Mouse (Mus musculus): ENCODE data around the gene Actr1b. TPM values are rescaled to one million over a fixed set of nuclear protein-coding genes. Genes with fewer than 3 reads are reported as not detected.

The Actr1b gene
- polyA plus RNA-seq, 1 experiment: 76.6 TPM

DNA sequence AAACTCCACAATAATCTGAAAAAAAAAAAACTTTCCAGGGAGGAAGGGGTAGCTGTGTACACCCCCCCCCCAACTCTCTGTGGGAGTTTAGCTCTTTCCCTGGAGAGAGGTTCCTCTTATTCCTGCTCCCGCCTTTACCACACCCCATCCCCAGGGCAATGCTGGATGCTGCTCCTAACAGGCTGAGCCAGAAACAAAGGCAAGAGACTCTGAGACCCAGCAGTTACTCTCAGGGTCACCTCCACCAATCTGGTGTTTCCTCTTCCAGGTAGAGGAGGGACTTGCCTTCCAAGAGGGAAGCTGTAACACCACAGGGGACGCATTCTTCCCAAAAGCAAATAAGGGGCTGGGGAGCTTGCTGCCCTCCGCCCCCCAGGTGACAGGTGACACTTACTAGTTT, 6.4 kb downstream of the Actr1b start:
- DNase-seq (ENCODE audit: low read depth in 1 of 2, low spot score in 2 of 2): no peak
- peaks cover 21% of the 10 kb centered on the region for H3K36me3 ChIP-seq (ENCODE audit: control insufficient read depth, insufficient read depth, low read length)
- H3K27ac ChIP-seq (ENCODE audit: insufficient read depth, low read length): no peak overlapping the region
- WGBS: 89% methylated on average over 3 of the region's 3 CpGs
- no peaks in the 10 kb centered on the region for H3K27me3 ChIP-seq (ENCODE audit: control insufficient read depth, insufficient read depth, low read length)
- TF ChIP-seq POLR2A (IDR thresholded peaks at IDR 0.05; ENCODE audit: low read depth, low read length) (no peak), CTCF (IDR thresholded peaks at IDR 0.05; ENCODE audit: extremely low read depth, insufficient read depth, insufficient read length, insufficient replicate concordance) (no peak)
- H3K4me3 ChIP-seq (ENCODE audit: extremely low read depth, insufficient read depth, insufficient read length): no peak overlapping the region
- peaks cover 6% of the 10 kb centered on the region; the same call in 1 of the 2 replicates for H3K4me1 ChIP-seq (ENCODE audit: control insufficient read depth, insufficient read depth, insufficient read length)

DNA sequence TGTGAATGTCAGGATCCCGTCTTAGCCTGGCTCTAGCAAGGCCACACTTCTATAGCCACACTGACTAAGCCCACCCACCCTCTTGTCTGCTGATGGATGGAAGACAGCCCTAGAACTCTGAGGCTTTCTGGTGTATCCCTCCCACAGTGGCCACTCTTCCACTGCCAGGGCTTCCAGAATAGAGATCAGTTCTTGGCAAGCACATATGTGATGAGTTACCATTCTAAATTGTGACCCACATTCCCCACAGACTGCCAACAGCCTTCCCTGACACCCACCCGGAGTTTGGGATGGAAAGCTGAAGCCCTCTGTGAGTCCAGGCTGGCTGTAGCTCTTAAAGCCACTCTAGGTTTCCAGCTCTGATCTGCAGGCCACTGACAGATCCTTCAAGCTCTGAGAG, 7.1 kb downstream of the Actr1b start:
- no peak for TF ChIP-seq CTCF (IDR thresholded peaks at IDR 0.05; ENCODE audit: extremely low read depth, insufficient read depth, insufficient read length, insufficient replicate concordance)
- TF ChIP-seq POLR2A (IDR thresholded peaks at IDR 0.05; ENCODE audit: low read depth, low read length): no peak
- no peak for DNase-seq (ENCODE audit: low read depth in 1 of 2, low spot score in 2 of 2)
- Histone ChIP-seq H3K27me3 (ENCODE audit: control insufficient read depth, insufficient read depth, low read length) (no peaks in the 10 kb centered on the region), H3K36me3 (ENCODE audit: control insufficient read depth, insufficient read depth, low read length) (peaks cover 21% of the 10 kb centered on the region), H3K27ac (ENCODE audit: insufficient read depth, low read length) (no peak overlapping the region), H3K4me1 (ENCODE audit: control insufficient read depth, insufficient read depth, insufficient read length) (peaks cover 6% of the 10 kb centered on the region; the same call in 1 of the 2 replicates), H3K4me3 (ENCODE audit: extremely low read depth, insufficient read depth, insufficient read length) (no peak overlapping the region)
- 85% methylated on average over 2 of the region's 2 CpGs for WGBS

DNA sequence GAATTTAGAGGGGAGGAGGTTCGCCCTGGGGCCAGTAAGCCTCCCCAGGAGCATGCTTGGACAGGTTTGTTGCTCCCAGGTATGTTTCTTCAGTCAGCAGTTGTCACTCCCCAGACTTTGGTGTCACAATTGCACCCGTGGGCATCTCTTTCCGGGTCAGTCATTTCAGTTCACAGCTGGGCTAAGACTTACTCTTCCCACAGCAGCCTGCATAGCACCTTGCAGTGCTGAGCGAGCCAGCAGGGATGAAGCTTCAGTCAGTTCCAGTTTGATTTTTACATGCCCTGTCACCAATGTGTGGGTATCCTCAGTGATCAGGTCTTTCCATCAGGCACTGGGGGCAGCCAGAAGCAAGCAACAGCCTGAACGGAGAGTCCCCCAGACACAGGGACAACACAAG, 17.2 kb downstream of the Actr1b start:
- no peak overlapping the region for H3K4me3 ChIP-seq (ENCODE audit: extremely low read depth, insufficient read depth, insufficient read length)
- peaks cover 3% of the 10 kb centered on the region; the same call in 1 of the 2 replicates for H3K4me1 ChIP-seq (ENCODE audit: control insufficient read depth, insufficient read depth, insufficient read length)
- H3K27ac ChIP-seq (ENCODE audit: insufficient read depth, low read length): no peak overlapping the region
- WGBS: 81% methylated on average over 5 of the region's 5 CpGs
- TF ChIP-seq POLR2A (IDR thresholded peaks at IDR 0.05; ENCODE audit: low read depth, low read length) (no peak), CTCF (IDR thresholded peaks at IDR 0.05; ENCODE audit: extremely low read depth, insufficient read depth, insufficient read length, insufficient replicate concordance) (no peak)
- peaks cover 27% of the 10 kb centered on the region for H3K36me3 ChIP-seq (ENCODE audit: control insufficient read depth, insufficient read depth, low read length)
- no peaks in the 10 kb centered on the region for H3K27me3 ChIP-seq (ENCODE audit: control insufficient read depth, insufficient read depth, low read length)
- DNase-seq (ENCODE audit: low read depth in 1 of 2, low spot score in 2 of 2): no peak

DNA sequence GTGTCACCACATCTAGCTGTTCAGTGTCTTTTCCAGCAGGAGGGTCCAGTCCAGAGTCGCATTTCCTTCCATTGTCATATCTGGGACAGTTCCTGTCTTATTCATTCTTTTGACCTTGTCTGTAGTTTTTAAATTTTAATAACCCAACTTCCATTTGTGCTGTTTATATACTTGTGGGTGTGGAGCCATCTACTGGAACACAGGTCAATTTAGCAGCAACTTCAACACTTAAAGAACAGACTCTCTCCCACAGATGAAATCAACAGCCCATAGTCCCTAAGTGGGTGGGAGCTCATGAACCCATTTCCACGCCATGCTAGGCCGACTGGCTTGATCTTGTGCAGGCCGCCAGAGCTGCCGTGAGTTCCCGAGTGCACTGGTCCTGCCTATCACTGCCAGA, 17.8 kb downstream of the Actr1b start:
- DNase-seq (ENCODE audit: low read depth in 1 of 2, low spot score in 2 of 2): no peak

DNA sequence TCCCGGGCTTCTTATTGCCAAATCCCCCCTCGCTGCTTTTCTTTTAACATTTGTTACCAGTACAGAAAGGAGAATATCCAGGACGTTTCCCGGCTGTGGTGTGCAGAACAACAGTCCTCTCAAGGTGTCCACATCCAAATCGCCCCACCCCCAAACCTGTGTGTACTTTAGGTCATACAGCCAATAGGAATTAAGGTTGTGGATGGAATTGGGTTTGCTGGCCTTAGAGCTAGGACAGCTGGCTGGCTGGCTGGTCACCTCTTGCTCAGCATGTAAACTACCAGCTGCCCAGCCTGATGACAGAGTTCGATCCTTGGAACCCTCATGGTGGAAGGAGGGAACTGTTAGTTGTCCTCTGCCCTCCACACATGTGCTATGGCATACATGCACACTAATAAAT, 19.4 kb downstream of the Actr1b start:
- Histone ChIP-seq H3K4me3 (ENCODE audit: extremely low read depth, insufficient read depth, insufficient read length) (no peak overlapping the region), H3K27ac (ENCODE audit: insufficient read depth, low read length) (no peak overlapping the region), H3K27me3 (ENCODE audit: control insufficient read depth, insufficient read depth, low read length) (no peaks in the 10 kb centered on the region), H3K36me3 (ENCODE audit: control insufficient read depth, insufficient read depth, low read length) (peaks cover 7% of the 10 kb centered on the region; the same call in 1 of the 2 replicates), H3K4me1 (ENCODE audit: control insufficient read depth, insufficient read depth, insufficient read length) (peaks cover 9% of the 10 kb centered on the region; the same call in 1 of the 2 replicates)
- no peak for DNase-seq (ENCODE audit: low read depth in 1 of 2, low spot score in 2 of 2)
- 94% methylated on average over 6 of the region's 6 CpGs for WGBS
- TF ChIP-seq CTCF (IDR thresholded peaks at IDR 0.05; ENCODE audit: extremely low read depth, insufficient read depth, insufficient read length, insufficient replicate concordance) (no peak), POLR2A (IDR thresholded peaks at IDR 0.05; ENCODE audit: low read depth, low read length) (no peak)

More for the DNA sequence above, 17.8 kb downstream of the Actr1b start:
- 78% methylated on average over 6 of the region's 6 CpGs for WGBS
- Histone ChIP-seq H3K4me1 (ENCODE audit: control insufficient read depth, insufficient read depth, insufficient read length) (peaks cover 5% of the 10 kb centered on the region; the same call in 1 of the 2 replicates), H3K36me3 (ENCODE audit: control insufficient read depth, insufficient read depth, low read length) (peaks cover 21% of the 10 kb centered on the region), H3K27ac (ENCODE audit: insufficient read depth, low read length) (no peak overlapping the region), H3K27me3 (ENCODE audit: control insufficient read depth, insufficient read depth, low read length) (no peaks in the 10 kb centered on the region), H3K4me3 (ENCODE audit: extremely low read depth, insufficient read depth, insufficient read length) (no peak overlapping the region)
- no peak for TF ChIP-seq CTCF (IDR thresholded peaks at IDR 0.05; ENCODE audit: extremely low read depth, insufficient read depth, insufficient read length, insufficient replicate concordance)
- TF ChIP-seq POLR2A (IDR thresholded peaks at IDR 0.05; ENCODE audit: low read depth, low read length): no peak

DNA sequence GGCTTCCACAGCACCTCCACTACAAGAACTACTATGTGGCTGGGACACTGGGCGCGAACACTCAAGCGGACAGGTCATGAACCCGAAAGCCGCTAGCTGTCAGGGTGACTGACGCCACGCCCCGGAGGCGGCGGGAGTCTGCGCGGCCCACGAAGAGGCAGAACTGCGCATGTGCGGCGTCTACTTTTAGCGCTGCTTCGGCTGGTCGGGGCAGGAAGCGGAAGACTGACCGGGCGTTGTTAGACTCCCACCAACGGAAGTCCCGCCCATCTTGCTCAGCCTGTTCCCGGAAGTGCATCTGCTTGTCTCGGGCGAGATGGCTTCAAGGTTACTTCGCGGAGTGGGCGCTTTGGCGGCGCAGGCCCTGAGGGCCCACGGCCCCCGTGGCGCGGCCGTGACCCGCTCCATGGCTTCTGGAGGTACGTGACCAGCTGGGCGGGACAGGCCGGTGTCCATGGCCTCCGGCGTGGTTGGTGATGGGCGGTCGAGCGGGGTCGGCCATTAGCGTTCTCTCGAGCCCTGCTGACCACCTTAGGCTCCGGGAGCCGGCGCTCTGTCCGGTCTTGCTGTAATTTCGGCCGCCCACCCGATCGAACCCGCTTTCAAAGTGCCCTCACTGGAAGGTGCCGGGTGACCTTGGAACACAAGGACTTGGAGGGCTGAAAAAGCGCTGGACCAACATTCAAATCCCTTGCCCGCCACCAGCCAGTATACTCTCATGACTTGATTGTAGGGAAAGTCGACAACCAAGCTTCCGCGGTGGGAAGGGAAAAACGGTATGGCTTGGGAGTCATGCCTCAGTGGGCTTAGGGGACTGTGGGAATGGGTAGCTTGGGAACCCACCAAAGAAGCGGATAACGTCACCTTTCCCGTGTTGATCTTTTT, 22.7 kb downstream of the Actr1b start, which contains the start of gene Cox5b:
Gene Cox5b, plus strand, starts transcription at position 179 of the 885 bp plus-strand sequence.
- Histone ChIP-seq H3K27me3 (ENCODE audit: control insufficient read depth, insufficient read depth, low read length) (no peaks in the 10 kb centered on the region), H3K4me3 (ENCODE audit: extremely low read depth, insufficient read depth, insufficient read length) (peak within 1 kb of the TSS; percentile 66), H3K4me1 (ENCODE audit: control insufficient read depth, insufficient read depth, insufficient read length) (peaks cover 9% of the 10 kb centered on the region; the same call in 1 of the 2 replicates), H3K36me3 (ENCODE audit: control insufficient read depth, insufficient read depth, low read length) (peaks cover 3% of the 10 kb centered on the region; the same call in 1 of the 2 replicates), H3K27ac (ENCODE audit: insufficient read depth, low read length) (peak within 1 kb of the TSS; percentile 74)
- no peak for TF ChIP-seq CTCF (IDR thresholded peaks at IDR 0.05; ENCODE audit: extremely low read depth, insufficient read depth, insufficient read length, insufficient replicate concordance)
- TF ChIP-seq POLR2A (IDR thresholded peaks at IDR 0.05; ENCODE audit: low read depth, low read length): 0 out of 2 replicates have a peak, but pooled peaks have one; percentile 25
- DNase-seq (ENCODE audit: low read depth in 1 of 2, low spot score in 2 of 2): peak; percentile 97
- WGBS: under 1% methylated on average over 68 of the region's 68 CpGs
